Mouse (Mus musculus): ENCODE measurements around the gene Pdzd8.

Gene Pdzd8

GRCm38 (mm10) chr19:59345658-59346283 is at the start of gene Pdzd8:
Gene Pdzd8, minus strand, starts transcription at chr19:59345780.
- DNase-seq (ENCODE audit: low read depth, low spot score): peak; percentile 72

- DNase-seq (ENCODE audit: low read depth, low spot score): peak; percentile 51
Observed at GRCm38 (mm10) chr19:59393777-59394441, 48.3 kb upstream of the Pdzd8 start.

GRCm38 (mm10) chr19:59388847-59389606 is 43.4 kb upstream of the Pdzd8 start:
- DNase-seq (ENCODE audit: low read depth, low spot score): peak; percentile 32

- DNase-seq (ENCODE audit: low read depth, low spot score): no peak
Observed at GRCm38 (mm10) chr19:59388399-59388798, 42.8 kb upstream of the Pdzd8 start.

- DNase-seq (ENCODE audit: low read depth, low spot score): no peak
Observed at GRCm38 (mm10) chr19:59387178-59387577, 41.6 kb upstream of the Pdzd8 start.

GRCm38 (mm10) chr19:59384582-59385495 is 39.3 kb upstream of the Pdzd8 start:
- DNase-seq (ENCODE audit: low read depth, low spot score): no peak

- DNase-seq (ENCODE audit: low read depth, low spot score): no peak
Observed at GRCm38 (mm10) chr19:59382416-59382917, 36.9 kb upstream of the Pdzd8 start.

GRCm38 (mm10) chr19:59379995-59380394 is 34.4 kb upstream of the Pdzd8 start:
- DNase-seq (ENCODE audit: low read depth, low spot score): no peak

GRCm38 (mm10) chr19:59376481-59376880 is 30.9 kb upstream of the Pdzd8 start:
- DNase-seq (ENCODE audit: low read depth, low spot score): no peak

GRCm38 (mm10) chr19:59374940-59375339 is 29.4 kb upstream of the Pdzd8 start:
- no peak for DNase-seq (ENCODE audit: low read depth, low spot score)

- DNase-seq (ENCODE audit: low read depth, low spot score): no peak
Observed at GRCm38 (mm10) chr19:59372928-59373327, 27.3 kb upstream of the Pdzd8 start.

GRCm38 (mm10) chr19:59371016-59371415 is 25.4 kb upstream of the Pdzd8 start:
- DNase-seq (ENCODE audit: low read depth, low spot score): no peak

- no peak for DNase-seq (ENCODE audit: low read depth, low spot score)
Observed at GRCm38 (mm10) chr19:59367892-59368291, 22.3 kb upstream of the Pdzd8 start.

- DNase-seq (ENCODE audit: low read depth, low spot score): no peak
Observed at GRCm38 (mm10) chr19:59366724-59367123, 21.1 kb upstream of the Pdzd8 start.

GRCm38 (mm10) chr19:59363666-59364065 is 18.1 kb upstream of the Pdzd8 start:
- DNase-seq (ENCODE audit: low read depth, low spot score): no peak

GRCm38 (mm10) chr19:59362646-59363045 is 17.1 kb upstream of the Pdzd8 start:
- no peak for DNase-seq (ENCODE audit: low read depth, low spot score)

GRCm38 (mm10) chr19:59360486-59360896 is 14.9 kb upstream of the Pdzd8 start:
- no peak for DNase-seq (ENCODE audit: low read depth, low spot score)

- no peak for DNase-seq (ENCODE audit: low read depth, low spot score)
Observed at GRCm38 (mm10) chr19:59359202-59359601, 13.6 kb upstream of the Pdzd8 start.

GRCm38 (mm10) chr19:59357878-59358277 is 12.3 kb upstream of the Pdzd8 start:
- no peak for DNase-seq (ENCODE audit: low read depth, low spot score)

GRCm38 (mm10) chr19:59356843-59357595 is 11.4 kb upstream of the Pdzd8 start:
- DNase-seq (ENCODE audit: low read depth, low spot score): no peak

GRCm38 (mm10) chr19:59356388-59356787 is 10.8 kb upstream of the Pdzd8 start:
- DNase-seq (ENCODE audit: low read depth, low spot score): no peak
